Comparison of ENCODE assay signal across 9 mouse cellular contexts in the genomic region with DNA sequence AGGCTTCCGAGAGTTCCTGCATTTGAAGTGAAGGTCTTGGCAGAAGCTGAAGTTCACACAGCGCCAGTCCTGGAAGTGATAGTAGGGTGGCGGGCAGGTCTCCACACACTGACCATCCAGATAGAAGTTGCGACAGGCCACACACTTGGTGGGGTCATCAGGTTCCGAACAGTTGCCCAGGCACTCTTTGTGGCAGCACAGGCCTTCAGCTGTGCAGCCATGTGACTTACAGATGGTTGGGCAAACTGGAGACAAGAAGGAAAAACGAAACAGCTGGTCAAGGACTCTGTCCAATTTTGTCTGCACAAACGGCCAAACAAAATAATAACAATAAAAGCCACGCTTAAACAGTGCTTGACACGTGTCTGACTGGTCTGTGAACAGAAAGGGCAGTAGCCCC.
DNase-seq lines count a peak whose midpoint lies in the region; ATAC-seq and TF ChIP-seq lines count a peak whose summit lies in the region.
"Had no signal": no experiment of that assay in that cellular context is flagged by ENCODE, and none has a peak within 500 bp of the region (broad histone marks: within the 10 kb centered on the region; RNA-seq: fewer than 3 reads in every experiment).

No protein-coding gene starts in this region.

- peaks cover 26% of the 10 kb centered on the region for H3K36me3 ChIP-seq in heart, embryonic 14.5 days (ENCODE audit: control insufficient read depth, insufficient read depth, low read length)
- peaks cover 17% of the 10 kb centered on the region; the same call in 1 of the 2 replicates for H3K36me3 ChIP-seq in intestine, postnatal 0 days (ENCODE audit: control insufficient read depth, insufficient read depth)

- intact Hi-C loops in left cerebral cortex, postnatal 4 days (cut with DNase I): no loop called here
- intact Hi-C loops in left cerebral cortex, postnatal 10 days (cut with DNase I): no loop called here

- no peak overlapping the region for H3K4me3 ChIP-seq in heart, embryonic 14.5 days (ENCODE audit: control insufficient read depth in 1 of 2, insufficient read depth in 1 of 2, low read depth in 1 of 2, low read length in 2 of 2)
- H3K4me3 ChIP-seq in intestine, postnatal 0 days (ENCODE audit: low read depth, low read length): no peak overlapping the region
- H3K4me3 ChIP-seq: embryonic facial prominence, embryonic 15.5 days had no signal

- DNase-seq in left cerebral cortex, postnatal 4 days: peak; percentile 14
- no peak for DNase-seq in left cerebral cortex, postnatal 10 days (ENCODE audit: extremely low spot score in 1 of 2, low spot score in 2 of 2)
- peak; percentile 38 for DNase-seq in cerebellum, adult 9-11 months
- DNase-seq in lung, postnatal 25 days (ENCODE audit: low spot score): peak; percentile 42
- no peak for DNase-seq in thymus, postnatal 25 days

- H3K9me3 ChIP-seq in heart, embryonic 14.5 days (ENCODE audit: control insufficient read depth, low read length): no peaks in the 10 kb centered on the region
- H3K9me3 ChIP-seq in intestine, postnatal 0 days (ENCODE audit: control insufficient read depth): no peaks in the 10 kb centered on the region
- H3K9me3 ChIP-seq: embryonic facial prominence, embryonic 15.5 days had no signal

- H3K4me1 ChIP-seq in heart, embryonic 14.5 days (ENCODE audit: control insufficient read depth in 2 of 2, insufficient read depth in 2 of 2, low read length in 2 of 2): peaks cover 14 to 23% of the 10 kb centered on the region in 2 experiments
- H3K4me1 ChIP-seq in intestine, postnatal 0 days (replicated peaks; ENCODE audit: control insufficient read depth, insufficient read depth, low read length): peaks cover 10% of the 10 kb centered on the region

- WGBS in heart, embryonic 14.5 days: 76% methylated on average over 9 of the region's 9 CpGs
- WGBS in intestine, postnatal 0 days: 72% methylated on average over 9 of the region's 9 CpGs

- H3K27ac ChIP-seq in heart, embryonic 14.5 days (replicated peaks in 1 of 2; ENCODE audit: control insufficient read depth in 1 of 2, insufficient read depth in 1 of 2, low read depth in 2 of 2, low read length in 2 of 2): no peak overlapping the region
- no peak overlapping the region for H3K27ac ChIP-seq in intestine, postnatal 0 days (ENCODE audit: low read depth, low read length)
- H3K27ac ChIP-seq: embryonic facial prominence, embryonic 15.5 days; macrophage had no signal

- ATAC-seq in heart, embryonic 14.5 days (ENCODE audit: insufficient number of reproducible peaks, insufficient read depth, low FRiP score, low read depth): peak; percentile 6; the same call in 1 of the 2 replicates
- no peak for ATAC-seq in intestine, postnatal 0 days

- H3K27me3 ChIP-seq in heart, embryonic 14.5 days (ENCODE audit: control insufficient read depth, insufficient read depth, low read length): no peaks in the 10 kb centered on the region
- H3K27me3 ChIP-seq in intestine, postnatal 0 days (replicated peaks; ENCODE audit: control insufficient read depth, insufficient read depth, low read length): no peaks in the 10 kb centered on the region
- H3K27me3 ChIP-seq: embryonic facial prominence, embryonic 15.5 days had no signal

- H3K4me2 ChIP-seq in heart, embryonic 14.5 days (ENCODE audit: low read length): no peak overlapping the region
- no peak overlapping the region for H3K4me2 ChIP-seq in intestine, postnatal 0 days (replicated peaks; ENCODE audit: low read depth)
- H3K4me2 ChIP-seq: embryonic facial prominence, embryonic 15.5 days had no signal

- no peak overlapping the region for H3K9ac ChIP-seq in heart, embryonic 14.5 days (ENCODE audit: low read length)
- H3K9ac ChIP-seq in intestine, postnatal 0 days (ENCODE audit: low read depth, low read length): no peak overlapping the region
- H3K9ac ChIP-seq: embryonic facial prominence, embryonic 15.5 days had no signal

- no peak for TF ChIP-seq CTCF in intestine, postnatal 0 days (IDR thresholded peaks at IDR 0.05; ENCODE audit: low read depth)

Comparison
In these comparisons a context has a peak if more than half of its experiments do, and no peak if none do; other contexts are left out.
1. DNase-seq: peak in left cerebral cortex, postnatal 4 days (single experiment), cerebellum, adult 9-11 months (single experiment) and lung, postnatal 25 days (single experiment); none in left cerebral cortex, postnatal 10 days (0 of 2) and thymus, postnatal 25 days (single experiment).